Comparison of ENCODE assay signal across 25 mouse cellular contexts in genomic region chr8:54464977-54465376, GRCm38 (mm10).
DNase-seq lines count a peak whose midpoint lies in the region; ATAC-seq and TF ChIP-seq lines count a peak whose summit lies in the region.
"Had no signal": no experiment of that assay in that cellular context is flagged by ENCODE, and none has a peak within 500 bp of the region (broad histone marks: within the 10 kb centered on the region; RNA-seq: fewer than 3 reads in every experiment).

No protein-coding gene starts in this region.

- no peak for TF ChIP-seq CTCF in MEL (IDR thresholded peaks at IDR 0.05 in 2 of 3, conservative IDR thresholded peaks at IDR 0.05 in 1 of 3; ENCODE audit: control insufficient read depth in 1 of 3, insufficient read depth in 1 of 3, low read depth in 2 of 3, low read length in 3 of 3, poor library complexity in 1 of 3, severe bottlenecking in 1 of 3)
- TF ChIP-seq CTCF in liver, postnatal 0 days (IDR thresholded peaks at IDR 0.05; ENCODE audit: low read depth), result no peak
- TF ChIP-seq CTCF in lung, postnatal 0 days (IDR thresholded peaks at IDR 0.05), result no peak

- TF ChIP-seq RAD21 in MEL (IDR thresholded peaks at IDR 0.05; ENCODE audit: low read depth, low read length), result no peak

- ATAC-seq in common myeloid progenitor, adult 5-6 weeks (replicated peaks; ENCODE audit: low read depth, poor library complexity, severe bottlenecking), result peak; percentile 71
- ATAC-seq in liver, postnatal 0 days, result peak; percentile 31; the same call in 1 of the 2 replicates
- no peak for ATAC-seq in lung, postnatal 0 days
- ATAC-seq: hindbrain, embryonic 16.5 days; intestine, embryonic 15.5 days; Patski had no signal

- no peak overlapping the region for H3K9ac ChIP-seq in MEL (ENCODE audit: control insufficient read depth, low read depth, low read length, poor library complexity, severe bottlenecking)
- no peak overlapping the region for H3K9ac ChIP-seq in liver, postnatal 0 days (replicated peaks)
- H3K9ac ChIP-seq in lung, postnatal 0 days (replicated peaks; ENCODE audit: low read depth), result no peak overlapping the region
- H3K9ac ChIP-seq: embryonic facial prominence, embryonic 12.5 days; forebrain, embryonic 12.5 days; intestine, embryonic 15.5 days; kidney, embryonic 15.5 days; neural tube, embryonic 13.5 days had no signal

- no peaks in the 10 kb centered on the region for H3K9me3 ChIP-seq in MEL (replicated peaks; ENCODE audit: insufficient read depth, low read length)
- no peaks in the 10 kb centered on the region for H3K9me3 ChIP-seq in liver, postnatal 0 days (ENCODE audit: low read length)
- no peaks in the 10 kb centered on the region for H3K9me3 ChIP-seq in lung, postnatal 0 days (ENCODE audit: low read length)
- H3K9me3 ChIP-seq: embryonic facial prominence, embryonic 12.5 days; forebrain, embryonic 12.5 days; hindbrain, embryonic 10.5 days; intestine, embryonic 15.5 days; kidney, embryonic 15.5 days; neural tube, embryonic 13.5 days had no signal

- H3K27ac ChIP-seq in MEL (ENCODE audit: control insufficient read depth, low read depth, low read length), result peak overlapping the region; percentile 50
- H3K27ac ChIP-seq in liver, postnatal 0 days (ENCODE audit: low read depth), result no peak overlapping the region
- H3K27ac ChIP-seq in lung, postnatal 0 days (ENCODE audit: low read length), result no peak overlapping the region
- H3K27ac ChIP-seq: embryonic facial prominence, embryonic 12.5 days; forebrain, embryonic 12.5 days; hindbrain, embryonic 10.5 days; intestine, embryonic 15.5 days; kidney, embryonic 15.5 days; neural tube, embryonic 13.5 days had no signal

- H3K27me3 ChIP-seq in MEL (ENCODE audit: control insufficient read depth in 1 of 2, insufficient read depth in 2 of 2, low read length in 2 of 2), result no peaks in the 10 kb centered on the region
- no peaks in the 10 kb centered on the region for H3K27me3 ChIP-seq in liver, postnatal 0 days (ENCODE audit: insufficient read depth, low read length)
- H3K27me3 ChIP-seq in lung, postnatal 0 days (replicated peaks; ENCODE audit: insufficient read depth, low read length), result no peaks in the 10 kb centered on the region
- H3K27me3 ChIP-seq: embryonic facial prominence, embryonic 12.5 days; forebrain, embryonic 12.5 days; intestine, embryonic 15.5 days; kidney, embryonic 15.5 days; neural tube, embryonic 13.5 days had no signal

- WGBS in liver, postnatal 0 days (ENCODE audit: insufficient replicate concordance), result 51% methylated on average over 5 of the region's 5 CpGs
- WGBS in lung, postnatal 0 days, result 49% methylated on average over 5 of the region's 5 CpGs

- H3K4me2 ChIP-seq in liver, postnatal 0 days (ENCODE audit: low read depth, low read length), result no peak overlapping the region
- no peak overlapping the region for H3K4me2 ChIP-seq in lung, postnatal 0 days (replicated peaks; ENCODE audit: low read depth, low read length)
- H3K4me2 ChIP-seq: embryonic facial prominence, embryonic 12.5 days; forebrain, embryonic 12.5 days; intestine, embryonic 15.5 days; kidney, embryonic 15.5 days; neural tube, embryonic 13.5 days had no signal

- H3K4me3 ChIP-seq in MEL (ENCODE audit: control insufficient read depth in 1 of 2, insufficient read depth in 1 of 2, low read depth in 2 of 2, low read length in 2 of 2), result no peak overlapping the region
- H3K4me3 ChIP-seq in liver, postnatal 0 days (ENCODE audit: low read depth, low read length), result no peak overlapping the region
- no peak overlapping the region for H3K4me3 ChIP-seq in lung, postnatal 0 days (ENCODE audit: low read depth, low read length)
- H3K4me3 ChIP-seq: embryonic facial prominence, embryonic 12.5 days; erythroblast, embryonic 14.5 days; forebrain, embryonic 12.5 days; hindbrain, embryonic 10.5 days; intestine, embryonic 15.5 days; kidney, embryonic 15.5 days; megakaryocyte, embryonic 14.5 days; neural tube, embryonic 13.5 days had no signal

- peak; percentile 98 to 99 for TF ChIP-seq EP300 in MEL (IDR thresholded peaks at IDR 0.05; ENCODE audit: low read depth in 1 of 2, low read length in 2 of 2)
- peak; percentile 25; the same call in 1 of the 2 replicates for TF ChIP-seq EP300 in liver, postnatal 0 days (IDR thresholded peaks at IDR 0.05; ENCODE audit: low read depth)
- no peak for TF ChIP-seq EP300 in lung, postnatal 0 days (IDR thresholded peaks at IDR 0.05)

- no peaks in the 10 kb centered on the region for H3K79me2 ChIP-seq in MEL (ENCODE audit: control insufficient read depth, insufficient read depth, low read length, poor library complexity)

- DNase-seq in 416B (ENCODE audit: low read depth) (peak; percentile 93), MEL (ENCODE audit: low read depth, low spot score) (peak; percentile 71)
- DNase-seq in liver, postnatal 0 days, result no peak
- no peak for DNase-seq in kidney, adult 11 months
- no peak for DNase-seq in cerebellum, adult 9-11 months
- DNase-seq in lung, postnatal 0 days (ENCODE audit: low spot score), result no peak
- DNase-seq: cerebellum, adult 9-10 months; gastrocnemius, postnatal 36 days; kidney, postnatal 36 days; layer of hippocampus, postnatal 36 days; lung, adult 18-20 months; midbrain, embryonic 14.5 days; retina, postnatal 1 day; thymus, postnatal 25 days had no signal

- TF ChIP-seq POLR2A in MEL (IDR thresholded peaks at IDR 0.05; ENCODE audit: control insufficient read depth in 1 of 2, insufficient read depth in 1 of 2, low read depth in 1 of 2, low read length in 2 of 2, poor library complexity in 1 of 2), result no peak

- H3K36me3 ChIP-seq in MEL (ENCODE audit: control insufficient read depth in 1 of 2, insufficient read depth in 2 of 2, low read length in 2 of 2), result peaks cover 0 to 18% of the 10 kb centered on the region in 2 experiments; a peak in 2 of 4 replicates
- no peaks in the 10 kb centered on the region for H3K36me3 ChIP-seq in liver, postnatal 0 days (replicated peaks; ENCODE audit: insufficient read depth, low read length)
- no peaks in the 10 kb centered on the region for H3K36me3 ChIP-seq in lung, postnatal 0 days (ENCODE audit: insufficient read depth, low read length)
- H3K36me3 ChIP-seq: embryonic facial prominence, embryonic 12.5 days; forebrain, embryonic 12.5 days; hindbrain, embryonic 10.5 days; intestine, embryonic 15.5 days; kidney, embryonic 15.5 days; neural tube, embryonic 13.5 days had no signal

- H3K4me1 ChIP-seq in MEL (ENCODE audit: control insufficient read depth in 1 of 2, insufficient read depth in 2 of 2, low read length in 2 of 2), result peaks cover 8 to 10% of the 10 kb centered on the region in 2 experiments
- no peaks in the 10 kb centered on the region for H3K4me1 ChIP-seq in liver, postnatal 0 days (ENCODE audit: insufficient read depth)
- H3K4me1 ChIP-seq in lung, postnatal 0 days (ENCODE audit: insufficient read depth, low read depth, low read length), result no peaks in the 10 kb centered on the region
- H3K4me1 ChIP-seq: embryonic facial prominence, embryonic 12.5 days; forebrain, embryonic 12.5 days; hindbrain, embryonic 10.5 days; intestine, embryonic 15.5 days; kidney, embryonic 15.5 days; neural tube, embryonic 13.5 days had no signal

TF ChIP-seq in MEL, 35 proteins besides CTCF, POLR2A, EP300 and RAD21 (continues in another document):
- TF ChIP-seq GATA1 (IDR thresholded peaks at IDR 0.05; ENCODE audit: low read depth, low read length) (peak; percentile 98), MYC (IDR thresholded peaks at IDR 0.05; ENCODE audit: low read depth, low read length) (peak; percentile 59; the same call in 1 of the 2 replicates), MXI1 (IDR thresholded peaks at IDR 0.05; ENCODE audit: low read depth, low read length) (no peak), GABPA (IDR thresholded peaks at IDR 0.05; ENCODE audit: low read depth, low read length) (0 out of 2 replicates have a peak, but pooled peaks have one; percentile 23), POLR2AphosphoS2 (IDR thresholded peaks at IDR 0.05; ENCODE audit: low read length) (no peak), CHD1 (IDR thresholded peaks at IDR 0.05; ENCODE audit: low read depth, low read length) (no peak), TBP (IDR thresholded peaks at IDR 0.05; ENCODE audit: low read depth, low read length) (no peak), ZNF384 (IDR thresholded peaks at IDR 0.05; ENCODE audit: low read depth, low read length) (peak; percentile 81), USF2 (IDR thresholded peaks at IDR 0.05; ENCODE audit: borderline replicate concordance in 1 of 2, insufficient read depth in 1 of 2, low read depth in 1 of 2, low read length in 2 of 2) (no peak), POLR2AphosphoS5 (IDR thresholded peaks at IDR 0.05; ENCODE audit: borderline replicate concordance, low read depth, low read length) (no peak), HCFC1 (IDR thresholded peaks at IDR 0.05; ENCODE audit: low read depth, low read length) (no peak), JUND (IDR thresholded peaks at IDR 0.05; ENCODE audit: low read depth, low read length) (peak; percentile 76; the same call in 1 of the 2 replicates), MAX (IDR thresholded peaks at IDR 0.05; ENCODE audit: low read length) (0 out of 2 replicates have a peak, but pooled peaks have one; percentile 50), BHLHE40 (IDR thresholded peaks at IDR 0.05; ENCODE audit: borderline replicate concordance, low read depth, low read length) (peak; percentile 72), ZMIZ1 (IDR thresholded peaks at IDR 0.05; ENCODE audit: low read depth, low read length) (no peak), NELFE (IDR thresholded peaks at IDR 0.05; ENCODE audit: low read depth, low read length) (no peak), SIN3A (IDR thresholded peaks at IDR 0.05; ENCODE audit: low read length) (peak; percentile 69), ELF1 (IDR thresholded peaks at IDR 0.05; ENCODE audit: low read depth, low read length) (no peak), ETS1 (IDR thresholded peaks at IDR 0.05; ENCODE audit: low read depth, low read length) (peak; percentile 91), ZC3H11A (IDR thresholded peaks at IDR 0.05; ENCODE audit: low read depth, low read length) (no peak), RCOR1 (IDR thresholded peaks at IDR 0.05; ENCODE audit: low read depth, low read length) (peak; percentile 96), KAT2A (conservative IDR thresholded peaks at IDR 0.05; ENCODE audit: low read depth, low read length) (no peak), USF1 (IDR thresholded peaks at IDR 0.05; ENCODE audit: low read depth, low read length) (no peak), SMC3 (IDR thresholded peaks at IDR 0.05; ENCODE audit: low read depth, low read length) (no peak), MAFK (IDR thresholded peaks at IDR 0.05; ENCODE audit: borderline replicate concordance, low read depth, low read length) (peak; percentile 81), UBTF (IDR thresholded peaks at IDR 0.05; ENCODE audit: borderline replicate concordance, insufficient read depth, low read depth, low read length) (no peak), CHD2 (IDR thresholded peaks at IDR 0.05; ENCODE audit: low read length) (no peak), ZKSCAN1 (IDR thresholded peaks at IDR 0.05; ENCODE audit: low read depth, low read length) (no peak), MYB (IDR thresholded peaks at IDR 0.05; ENCODE audit: low read depth, low read length) (peak; percentile 61; the same call in 1 of the 2 replicates)

Comparison
In these comparisons a context has a peak if more than half of its experiments do, and no peak if none do; other contexts are left out.
1. DNase-seq: peak in 416B (single experiment) and MEL (single experiment); none in liver, postnatal 0 days (single experiment), kidney, adult 11 months (single experiment), cerebellum, adult 9-11 months (single experiment) and lung, postnatal 0 days (single experiment).